ENCODE assay signal across 14 mouse cellular contexts in genomic region chr11:20955561-20955960, GRCm38 (mm10).
DNase-seq lines count a peak whose midpoint lies in the region; TF ChIP-seq lines count a peak whose summit lies in the region.
"Had no signal": no experiment of that assay in that cellular context is flagged by ENCODE, and none has a peak within 500 bp of the region (broad histone marks: within the 10 kb centered on the region; RNA-seq: fewer than 3 reads in every experiment).

No protein-coding gene starts in this region.

- H3K36me3 ChIP-seq in limb, embryonic 10.5 days: no peaks in the 10 kb centered on the region
- H3K36me3 ChIP-seq: limb, embryonic 12.5 days had no signal

- TF ChIP-seq CTCF in layer of hippocampus, adult 2 months (conservative IDR thresholded peaks at IDR 0.05): no peak

- peak overlapping the region; percentile 8; the same call in 1 of the 2 replicates for H3K4me3 ChIP-seq in limb, embryonic 10.5 days
- no peak overlapping the region for H3K4me3 ChIP-seq in layer of hippocampus, adult 2 months
- H3K4me3 ChIP-seq: forebrain, embryonic 13.5 days; limb, embryonic 12.5 days had no signal

- peak overlapping the region; percentile 11; the same call in 1 of the 2 replicates for H3K27ac ChIP-seq in limb, embryonic 10.5 days
- H3K27ac ChIP-seq in layer of hippocampus, adult 2 months: no peak overlapping the region
- H3K27ac ChIP-seq: forebrain, embryonic 13.5 days; limb, embryonic 12.5 days; macrophage had no signal

- H3K27me3 ChIP-seq in limb, embryonic 10.5 days (ENCODE audit: low read depth, poor library complexity, severe bottlenecking): no peaks in the 10 kb centered on the region
- H3K27me3 ChIP-seq: forebrain, embryonic 13.5 days had no signal

- no peaks in the 10 kb centered on the region for H3K9me3 ChIP-seq in limb, embryonic 10.5 days (replicated peaks)
- H3K9me3 ChIP-seq: forebrain, embryonic 13.5 days; limb, embryonic 12.5 days had no signal

- H3K4me1 ChIP-seq in limb, embryonic 10.5 days: peaks cover 47% of the 10 kb centered on the region
- H3K4me1 ChIP-seq: forebrain, embryonic 13.5 days had no signal

- 61% methylated on average over 8 of the region's 8 CpGs for WGBS in limb, embryonic 10.5 days

- peak; percentile 35 for DNase-seq in embryo, embryonic 10 days (ENCODE audit: low spot score)
- no peak for DNase-seq in embryo, embryonic 10.5 days (ENCODE audit: low spot score)
- peak; percentile 41 for DNase-seq in urinary bladder, postnatal 14 days (ENCODE audit: low spot score)
- no peak for DNase-seq in urinary bladder, adult 18-20 months (ENCODE audit: low spot score in 2 of 2)
- DNase-seq in limb, embryonic 10.5 days (ENCODE audit: low spot score): no peak
- no peak for DNase-seq in frontal cortex, adult 2 months (ENCODE audit: extremely low spot score in 1 of 2, low spot score in 1 of 2)
- no peak for DNase-seq in layer of hippocampus, adult 2 months (ENCODE audit: low spot score in 2 of 2)
- DNase-seq in cerebellum, postnatal 10 days: no peak
- DNase-seq: adrenal gland, postnatal 36 days; cerebellum, adult 11 months; layer of hippocampus, adult 9-11 months had no signal

Comparison
In these comparisons a context has a peak if more than half of its experiments do, and no peak if none do; other contexts are left out.
1. DNase-seq: peak in embryo, embryonic 10 days (single experiment) and urinary bladder, postnatal 14 days (single experiment); none in embryo, embryonic 10.5 days (single experiment), urinary bladder, adult 18-20 months (0 of 2), limb, embryonic 10.5 days (single experiment), frontal cortex, adult 2 months (0 of 2), layer of hippocampus, adult 2 months (0 of 2) and cerebellum, postnatal 10 days (0 of 2).